Mouse (Mus musculus): Measurements from ENCODE around the gene Olfr1226. TPM values are rescaled to one million over a fixed set of nuclear protein-coding genes. Genes with fewer than 3 reads are reported as not detected.
"Not testable (repeated sequence)": the region's sequence is repeated elsewhere in the genome, so short reads cannot be mapped to it uniquely, and the experiment has no call there.

The Olfr1226 gene
- not detected in 2 replicates for polyA plus RNA-seq (2014; fragmentation: Nextera tagmentation; extraction: Ambion mirVana)

DNA sequence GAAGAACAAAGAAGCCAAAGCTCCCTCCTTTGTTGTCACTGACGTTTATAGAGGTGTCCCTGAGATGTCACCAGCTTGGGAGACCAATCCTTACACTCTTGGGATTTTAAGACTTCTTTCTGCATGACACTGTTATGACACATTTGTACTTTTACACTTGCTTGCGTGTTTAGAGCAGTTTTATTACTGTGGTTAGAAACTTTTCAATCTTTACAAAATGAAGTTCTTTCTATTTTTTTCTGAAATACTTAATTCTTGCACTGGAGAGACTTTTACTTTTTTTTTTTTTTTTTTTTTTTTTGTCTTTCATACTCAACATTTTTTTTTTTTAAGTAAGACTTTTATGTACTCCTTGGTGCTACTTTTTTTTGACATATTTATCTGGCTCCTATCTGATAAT is at the start of gene Olfr1226:
TSS of gene Olfr1226 (minus strand) at position 101 of the 400 bp plus-strand sequence.
- no peak within 1 kb of the TSS for H3K27ac ChIP-seq (ENCODE audit: low read depth, low read length)
- DNase-seq (ENCODE audit: low spot score) (no peak), ATAC-seq (no peak)
- 62% methylated on average over 2 of the region's 2 CpGs for WGBS
- H3K27me3 ChIP-seq (replicated peaks; ENCODE audit: control insufficient read depth, insufficient read depth, low read length), result no peaks in the 10 kb centered on the region
- H3K4me2 ChIP-seq (ENCODE audit: low read length), result no peak within 1 kb of the TSS
- no peaks in the 10 kb centered on the region for H3K36me3 ChIP-seq (ENCODE audit: control insufficient read depth, insufficient read depth, low read length)
- no peak within 1 kb of the TSS for H3K4me3 ChIP-seq (ENCODE audit: low read depth, low read length)
- H3K9me3 ChIP-seq (replicated peaks; ENCODE audit: control insufficient read depth, low read length), result no peaks in the 10 kb centered on the region
- no peaks in the 10 kb centered on the region for H3K4me1 ChIP-seq (ENCODE audit: control insufficient read depth, insufficient read depth, low read length)
- H3K9ac ChIP-seq (ENCODE audit: low read length), result no peak within 1 kb of the TSS

DNA sequence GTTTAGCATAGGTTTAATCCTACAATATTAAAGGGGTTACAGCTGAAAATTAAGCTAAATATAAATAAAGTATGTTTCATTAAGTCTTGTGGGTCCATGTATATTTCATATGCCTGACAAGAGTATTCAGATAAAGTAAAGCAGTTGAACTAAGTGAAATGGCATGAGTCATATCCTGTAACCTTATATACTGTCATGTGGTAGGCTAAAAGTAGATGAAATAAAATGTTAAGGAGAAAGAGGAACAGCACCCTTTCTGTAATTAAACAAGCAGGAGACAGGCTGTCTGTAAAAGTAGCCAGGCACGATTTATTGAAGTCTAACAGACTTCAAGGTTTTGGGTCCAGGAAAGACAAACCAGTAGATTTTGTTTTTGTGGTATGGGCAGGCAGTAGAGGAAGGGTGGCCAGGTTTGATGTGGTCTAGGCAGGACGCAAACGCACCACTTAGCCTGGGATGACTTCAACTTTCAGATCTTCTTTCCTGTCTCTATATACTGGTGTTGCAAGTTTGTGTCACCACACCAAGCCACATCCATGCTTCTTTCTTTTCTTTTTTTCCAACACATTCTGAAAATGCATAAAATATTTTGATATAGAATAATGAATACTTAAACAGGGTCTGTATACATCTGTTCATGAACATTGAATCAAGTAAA is 3.4 kb downstream of the Olfr1226 start:
- 86% methylated on average over 3 of the region's 3 CpGs for WGBS
- H3K9me3 ChIP-seq (replicated peaks; ENCODE audit: control insufficient read depth, low read length), result no peaks in the 10 kb centered on the region
- H3K27ac ChIP-seq (ENCODE audit: low read depth, low read length), result no peak overlapping the region
- ATAC-seq, result no peak
- no peak overlapping the region for H3K4me2 ChIP-seq (ENCODE audit: low read length)
- no peaks in the 10 kb centered on the region for H3K36me3 ChIP-seq (ENCODE audit: control insufficient read depth, insufficient read depth, low read length)
- H3K4me1 ChIP-seq (ENCODE audit: control insufficient read depth, insufficient read depth, low read length), result no peaks in the 10 kb centered on the region
- H3K4me3 ChIP-seq (ENCODE audit: low read depth, low read length), result no peak overlapping the region
- no peaks in the 10 kb centered on the region for H3K27me3 ChIP-seq (replicated peaks; ENCODE audit: control insufficient read depth, insufficient read depth, low read length)
- no peak for DNase-seq (ENCODE audit: low spot score)
- no peak overlapping the region for H3K9ac ChIP-seq (ENCODE audit: low read length)

DNA sequence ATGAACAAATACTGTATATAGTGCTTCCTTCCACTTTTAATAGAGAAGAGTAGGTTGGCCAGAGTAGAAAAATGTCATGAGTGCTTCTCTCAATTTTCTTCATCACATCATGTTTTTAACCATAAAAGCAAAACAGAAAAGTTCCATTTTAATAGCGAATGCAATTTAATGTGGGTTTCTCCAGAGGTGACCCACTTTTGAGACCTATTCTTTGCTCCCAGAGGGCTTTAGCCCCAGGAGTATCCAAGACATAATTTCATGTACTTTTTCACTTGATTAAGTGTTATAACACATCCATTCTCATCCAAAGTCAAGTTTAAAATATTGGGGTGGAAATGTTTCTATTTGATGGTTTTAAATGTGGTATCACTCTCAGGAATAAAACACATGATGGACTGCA is 25.3 kb downstream of the Olfr1226 start, which contains the start of gene Olfr1225:
TSS of gene Olfr1225 (minus strand) at position 101 of the 400 bp plus-strand sequence.
- H3K27ac ChIP-seq (ENCODE audit: low read depth, low read length), result no peak within 1 kb of the TSS
- ATAC-seq (no peak), DNase-seq (ENCODE audit: low spot score) (no peak)
- H3K4me1 ChIP-seq (ENCODE audit: control insufficient read depth, insufficient read depth, low read length), result no peaks in the 10 kb centered on the region
- WGBS, result 86% methylated on average over 1 of the region's 1 CpGs
- no peak within 1 kb of the TSS for H3K4me2 ChIP-seq (ENCODE audit: low read length)
- H3K9ac ChIP-seq (ENCODE audit: low read length), result no peak within 1 kb of the TSS
- H3K27me3 ChIP-seq (replicated peaks; ENCODE audit: control insufficient read depth, insufficient read depth, low read length), result no peaks in the 10 kb centered on the region
- no peaks in the 10 kb centered on the region for H3K9me3 ChIP-seq (replicated peaks; ENCODE audit: control insufficient read depth, low read length)
- no peak within 1 kb of the TSS for H3K4me3 ChIP-seq (ENCODE audit: low read depth, low read length)
- no peaks in the 10 kb centered on the region for H3K36me3 ChIP-seq (ENCODE audit: control insufficient read depth, insufficient read depth, low read length)

DNA sequence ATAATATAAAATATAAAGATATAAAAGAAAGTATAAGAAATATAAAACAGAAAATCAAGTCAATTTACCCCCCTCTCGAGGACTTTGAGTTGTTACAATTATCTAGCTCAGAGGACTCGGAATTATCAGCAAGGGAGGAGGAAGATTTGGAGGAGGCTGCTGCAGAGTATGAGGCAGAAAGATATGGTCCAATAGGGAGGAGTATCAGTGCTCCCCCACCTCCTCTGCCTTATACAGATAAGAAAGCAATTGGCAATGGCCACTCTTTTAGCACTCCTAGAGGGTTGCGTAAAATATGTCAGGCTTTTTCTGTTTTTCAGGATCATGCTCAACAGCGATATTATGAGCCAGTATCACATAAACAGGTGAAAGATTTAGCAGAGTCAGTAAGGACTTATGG is 35.1 kb downstream of the Olfr1226 start:
- not testable (repeated sequence) for H3K4me2 ChIP-seq (ENCODE audit: low read length); H3K4me3 ChIP-seq (ENCODE audit: low read depth, low read length); H3K27me3 ChIP-seq (replicated peaks; ENCODE audit: control insufficient read depth, insufficient read depth, low read length); H3K9me3 ChIP-seq (replicated peaks; ENCODE audit: control insufficient read depth, low read length); H3K9ac ChIP-seq (ENCODE audit: low read length); H3K36me3 ChIP-seq (ENCODE audit: control insufficient read depth, insufficient read depth, low read length); H3K4me1 ChIP-seq (ENCODE audit: control insufficient read depth, insufficient read depth, low read length); H3K27ac ChIP-seq (ENCODE audit: low read depth, low read length); ATAC-seq; DNase-seq (ENCODE audit: low spot score)
- WGBS, result 92% methylated on average over 4 of the region's 4 CpGs

DNA sequence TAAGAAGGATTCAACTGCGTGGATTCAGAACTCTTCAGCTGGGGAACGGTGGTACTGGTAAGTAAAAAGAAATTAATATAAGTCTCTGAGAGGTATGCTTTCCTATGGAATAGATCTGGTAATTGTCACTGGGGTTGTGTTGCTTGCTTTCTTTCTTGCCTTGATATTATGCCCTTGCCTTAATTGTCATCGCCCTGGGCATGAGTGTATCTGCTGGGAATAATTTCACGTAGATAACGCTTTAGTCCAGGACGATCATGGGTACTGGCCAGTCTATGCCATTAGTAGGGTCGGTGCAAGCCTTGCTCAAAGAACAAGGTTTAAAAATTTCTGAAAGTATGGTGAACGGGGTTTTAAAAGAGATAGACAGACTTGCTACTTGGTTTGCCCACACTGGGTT is 35.9 kb downstream of the Olfr1226 start, which contains the start of gene Olfr1224-ps1:
TSS of gene Olfr1224-ps1 (minus strand) at position 101 of the 400 bp plus-strand sequence.
- H3K27me3 ChIP-seq (replicated peaks; ENCODE audit: control insufficient read depth, insufficient read depth, low read length); H3K27ac ChIP-seq (ENCODE audit: low read depth, low read length); H3K4me2 ChIP-seq (ENCODE audit: low read length); H3K36me3 ChIP-seq (ENCODE audit: control insufficient read depth, insufficient read depth, low read length); DNase-seq (ENCODE audit: low spot score); H3K4me3 ChIP-seq (ENCODE audit: low read depth, low read length); ATAC-seq; H3K4me1 ChIP-seq (ENCODE audit: control insufficient read depth, insufficient read depth, low read length); H3K9me3 ChIP-seq (replicated peaks; ENCODE audit: control insufficient read depth, low read length); H3K9ac ChIP-seq (ENCODE audit: low read length): not testable (repeated sequence)
- 95% methylated on average over 8 of the region's 8 CpGs for WGBS

DNA sequence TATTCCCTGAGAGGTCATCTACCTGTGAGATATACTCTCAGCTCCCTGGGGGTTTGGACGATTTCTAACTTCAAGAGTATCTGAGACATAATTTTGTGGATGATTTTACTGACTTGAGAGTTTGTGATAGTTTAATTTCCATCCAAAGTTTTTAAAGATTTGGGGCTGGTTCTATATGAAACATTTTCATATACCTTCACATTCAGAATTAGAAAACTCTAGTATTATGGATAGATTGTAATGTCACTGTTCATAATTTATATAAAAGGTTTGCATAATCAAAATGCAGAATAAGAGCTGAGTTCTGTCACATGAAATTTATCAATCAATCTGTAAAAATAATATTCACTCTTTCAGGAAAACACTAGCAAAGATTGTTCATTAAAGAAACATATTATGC is 48.4 kb downstream of the Olfr1226 start, which contains the start of gene Olfr1223:
TSS of gene Olfr1223 (minus strand) at position 101 of the 400 bp plus-strand sequence.
- no peak within 1 kb of the TSS for H3K4me3 ChIP-seq (ENCODE audit: low read depth, low read length)
- H3K9me3 ChIP-seq (replicated peaks; ENCODE audit: control insufficient read depth, low read length), result no peaks in the 10 kb centered on the region
- H3K4me2 ChIP-seq (ENCODE audit: low read length), result no peak within 1 kb of the TSS
- no peaks in the 10 kb centered on the region for H3K36me3 ChIP-seq (ENCODE audit: control insufficient read depth, insufficient read depth, low read length)
- no peaks in the 10 kb centered on the region for H3K27me3 ChIP-seq (replicated peaks; ENCODE audit: control insufficient read depth, insufficient read depth, low read length)
- ATAC-seq, result no peak
- H3K9ac ChIP-seq (ENCODE audit: low read length), result no peak within 1 kb of the TSS
- WGBS, result 78% methylated on average over 1 of the region's 1 CpGs
- H3K27ac ChIP-seq (ENCODE audit: low read depth, low read length), result no peak within 1 kb of the TSS
- DNase-seq (ENCODE audit: low spot score), result no peak
- no peaks in the 10 kb centered on the region for H3K4me1 ChIP-seq (ENCODE audit: control insufficient read depth, insufficient read depth, low read length)

Other genes starting within 250 kb of the Olfr1226 start
- gene Olfr1212, start 246.1 kb downstream of the Olfr1226 start, polyA plus RNA-seq (2014; fragmentation: Nextera tagmentation; extraction: Ambion mirVana), result not detected in 2 replicates
- gene Gm13762, start 219.8 kb downstream of the Olfr1226 start, polyA plus RNA-seq (2014; fragmentation: Nextera tagmentation; extraction: Ambion mirVana), result not detected in 2 replicates
- gene Olfr1214, start 207.4 kb downstream of the Olfr1226 start, polyA plus RNA-seq (2014; fragmentation: Nextera tagmentation; extraction: Ambion mirVana), result not detected in 2 replicates
- not detected in 2 replicates for gene Olfr1215, start 193.1 kb downstream of the Olfr1226 start, polyA plus RNA-seq (2014; fragmentation: Nextera tagmentation; extraction: Ambion mirVana)
- not detected in 2 replicates for gene Olfr1216, start 181.7 kb downstream of the Olfr1226 start, polyA plus RNA-seq (2014; fragmentation: Nextera tagmentation; extraction: Ambion mirVana)
- not detected in 2 replicates for gene Olfr1217, start 168.0 kb downstream of the Olfr1226 start, polyA plus RNA-seq (2014; fragmentation: Nextera tagmentation; extraction: Ambion mirVana)
- gene Olfr1218, start 138.9 kb downstream of the Olfr1226 start, polyA plus RNA-seq (2014; fragmentation: Nextera tagmentation; extraction: Ambion mirVana), result not detected in 2 replicates
- not detected in 2 replicates for gene Olfr1219, start 116.5 kb downstream of the Olfr1226 start, polyA plus RNA-seq (2014; fragmentation: Nextera tagmentation; extraction: Ambion mirVana)
- gene Olfr1220, start 93.2 kb downstream of the Olfr1226 start, polyA plus RNA-seq (2014; fragmentation: Nextera tagmentation; extraction: Ambion mirVana), result not detected in 2 replicates
- gene Olfr1221, start 82.8 kb downstream of the Olfr1226 start, polyA plus RNA-seq (2014; fragmentation: Nextera tagmentation; extraction: Ambion mirVana), result not detected in 2 replicates
- not detected in 2 replicates for gene Olfr1222, start 67.0 kb downstream of the Olfr1226 start, polyA plus RNA-seq (2014; fragmentation: Nextera tagmentation; extraction: Ambion mirVana)
- not detected in 2 replicates for gene Olfr1223, start 48.5 kb downstream of the Olfr1226 start, polyA plus RNA-seq (2014; fragmentation: Nextera tagmentation; extraction: Ambion mirVana)
- gene Olfr1224-ps1, start 36.0 kb downstream of the Olfr1226 start, polyA plus RNA-seq (2014; fragmentation: Nextera tagmentation; extraction: Ambion mirVana), result not detected in 2 replicates
- gene Olfr1225, start 25.4 kb downstream of the Olfr1226 start, polyA plus RNA-seq (2014; fragmentation: Nextera tagmentation; extraction: Ambion mirVana), result not detected in 2 replicates
- gene Olfr1228, start 54.0 kb upstream of the Olfr1226 start, polyA plus RNA-seq (2014; fragmentation: Nextera tagmentation; extraction: Ambion mirVana), result not detected in 2 replicates
- not detected in 2 replicates for gene Olfr1229, start 88.0 kb upstream of the Olfr1226 start, polyA plus RNA-seq (2014; fragmentation: Nextera tagmentation; extraction: Ambion mirVana)
- gene Olfr1230, start 97.2 kb upstream of the Olfr1226 start, polyA plus RNA-seq (2014; fragmentation: Nextera tagmentation; extraction: Ambion mirVana), result not detected in 2 replicates
- gene Olfr1231, start 107.0 kb upstream of the Olfr1226 start, polyA plus RNA-seq (2014; fragmentation: Nextera tagmentation; extraction: Ambion mirVana), result not detected in 2 replicates
- gene Olfr1232, start 129.6 kb upstream of the Olfr1226 start, polyA plus RNA-seq (2014; fragmentation: Nextera tagmentation; extraction: Ambion mirVana), result not detected in 2 replicates
- not detected in 2 replicates for gene Olfr1233, start 142.3 kb upstream of the Olfr1226 start, polyA plus RNA-seq (2014; fragmentation: Nextera tagmentation; extraction: Ambion mirVana)
- gene Olfr1234, start 164.8 kb upstream of the Olfr1226 start, polyA plus RNA-seq (2014; fragmentation: Nextera tagmentation; extraction: Ambion mirVana), result not detected in 2 replicates
- not detected in 2 replicates for gene Olfr1238, start 209.6 kb upstream of the Olfr1226 start, polyA plus RNA-seq (2014; fragmentation: Nextera tagmentation; extraction: Ambion mirVana)
- not detected in 2 replicates for gene Olfr1239, start 220.4 kb upstream of the Olfr1226 start, polyA plus RNA-seq (2014; fragmentation: Nextera tagmentation; extraction: Ambion mirVana)
- gene Olfr1240, start 243.0 kb upstream of the Olfr1226 start, polyA plus RNA-seq (2014; fragmentation: Nextera tagmentation; extraction: Ambion mirVana), result not detected in 2 replicates